Mouse (Mus musculus) cerebellum, postnatal 4 days (tissue): ENCODE results near the gene Naa50.

Source experiments
- DNase-seq, 2 experiments: peaks; one replicate each; pipeline ENCODE4 v3.0.0; 2022; ENCODE audit warnings: low spot score in 2 of 2, mixed read lengths in 1 of 2

Gene Naa50

DNA sequence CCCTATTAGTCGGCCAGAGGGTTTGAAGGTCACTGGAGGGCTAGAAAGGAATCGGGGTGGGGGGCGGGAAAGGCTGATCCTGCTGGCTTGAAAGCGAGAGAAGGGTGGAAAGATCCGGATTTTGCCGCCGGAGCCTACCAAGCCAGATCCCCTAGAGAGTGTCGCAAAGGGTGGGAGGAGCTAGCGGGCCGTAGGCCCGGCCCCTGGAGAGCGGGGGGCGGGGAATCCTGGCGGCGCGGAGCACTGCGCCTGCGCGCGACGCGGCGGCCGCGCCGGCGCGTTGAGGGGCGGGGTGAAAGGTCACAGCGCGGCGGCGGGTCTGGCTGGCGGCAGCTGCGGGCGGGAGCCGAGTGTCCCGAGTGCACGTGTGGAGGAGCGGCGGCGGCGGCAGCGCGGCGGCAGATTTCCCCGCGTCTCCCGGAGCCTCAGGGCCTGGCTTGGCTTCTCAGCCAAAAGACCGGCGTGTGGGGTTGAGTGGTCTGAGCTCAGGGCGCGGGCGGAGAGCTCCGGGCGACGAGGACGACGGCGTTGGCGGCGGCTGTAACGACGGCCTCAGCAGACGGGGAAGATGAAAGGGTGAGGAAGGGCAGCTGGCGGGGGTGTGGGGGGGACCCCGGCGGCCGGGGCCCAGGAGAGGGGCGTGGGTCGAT, at the start of gene Naa50, which contains the start of gene Atp6v1a:
Naa50 (plus strand) TSS at position 295 of the 650 bp plus-strand sequence.
Atp6v1a (minus strand) TSS at position 170 of the 650 bp plus-strand sequence.
- DNase-seq = peak; percentile 90 to 98

DNA sequence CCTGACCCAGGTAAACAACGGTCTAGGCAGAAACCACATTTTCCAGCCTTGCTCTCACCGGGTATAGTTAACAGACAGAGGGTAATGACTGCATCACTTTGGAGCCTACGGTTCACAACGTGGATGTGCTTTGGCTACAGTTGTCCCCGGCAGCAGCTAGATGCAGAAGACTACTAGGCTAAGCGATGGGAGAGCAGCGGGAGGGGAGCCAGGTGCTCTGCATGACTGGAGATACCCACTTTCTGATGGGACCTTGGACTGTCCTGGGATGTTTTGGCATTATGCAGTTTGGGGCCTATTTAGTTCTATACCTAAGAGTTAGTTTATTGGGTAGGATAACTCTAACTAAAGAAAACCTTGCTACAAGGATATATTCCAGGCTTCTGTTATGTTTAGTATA, 40.3 kb upstream of the Naa50 start:
- no peak for DNase-seq

DNA sequence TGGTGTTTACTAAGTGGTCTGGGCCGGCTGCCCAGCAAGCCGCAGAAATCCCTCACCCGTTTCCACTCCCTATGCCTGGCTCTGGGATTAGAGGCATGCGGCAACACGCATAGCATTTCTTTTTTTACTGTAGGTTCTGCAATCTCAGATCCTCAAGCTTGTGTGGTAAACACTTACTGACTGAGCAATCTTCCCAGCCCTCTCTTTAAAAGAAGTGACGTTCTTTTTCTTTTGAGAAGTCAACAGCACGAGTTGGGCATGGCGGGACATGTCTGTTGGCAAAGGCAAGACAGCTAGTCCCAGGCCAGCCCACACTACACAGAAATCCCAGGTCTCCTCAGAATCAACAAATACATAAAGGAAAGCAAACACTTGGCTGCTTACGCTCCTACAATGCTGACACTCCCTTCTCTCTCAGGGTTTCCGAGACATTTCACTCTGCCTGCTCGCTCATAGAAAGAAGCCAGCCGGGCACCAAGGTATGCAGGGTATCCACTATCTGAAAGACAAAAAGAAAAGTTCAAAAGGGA, 38.4 kb upstream of the Naa50 start:
- DNase-seq = no peak

DNA sequence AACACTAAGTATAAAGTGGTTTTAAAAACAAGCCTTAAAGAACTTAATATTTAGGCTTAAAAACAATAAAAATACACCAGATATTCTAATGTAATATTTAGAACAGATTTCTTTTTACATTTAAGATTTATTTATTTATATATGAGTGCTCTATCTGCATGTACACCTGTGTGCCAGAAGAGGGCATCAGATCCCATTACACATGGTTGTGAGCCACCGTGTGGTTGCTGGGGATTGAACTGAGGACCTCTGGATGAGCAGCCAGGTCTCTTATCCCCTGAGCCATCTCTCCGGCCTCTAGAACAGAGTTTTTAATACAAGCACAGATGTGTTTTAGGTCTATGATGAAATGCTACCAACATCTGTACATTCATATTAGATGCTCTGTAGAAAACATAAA, 36.7 kb upstream of the Naa50 start:
- no peak for DNase-seq

DNA sequence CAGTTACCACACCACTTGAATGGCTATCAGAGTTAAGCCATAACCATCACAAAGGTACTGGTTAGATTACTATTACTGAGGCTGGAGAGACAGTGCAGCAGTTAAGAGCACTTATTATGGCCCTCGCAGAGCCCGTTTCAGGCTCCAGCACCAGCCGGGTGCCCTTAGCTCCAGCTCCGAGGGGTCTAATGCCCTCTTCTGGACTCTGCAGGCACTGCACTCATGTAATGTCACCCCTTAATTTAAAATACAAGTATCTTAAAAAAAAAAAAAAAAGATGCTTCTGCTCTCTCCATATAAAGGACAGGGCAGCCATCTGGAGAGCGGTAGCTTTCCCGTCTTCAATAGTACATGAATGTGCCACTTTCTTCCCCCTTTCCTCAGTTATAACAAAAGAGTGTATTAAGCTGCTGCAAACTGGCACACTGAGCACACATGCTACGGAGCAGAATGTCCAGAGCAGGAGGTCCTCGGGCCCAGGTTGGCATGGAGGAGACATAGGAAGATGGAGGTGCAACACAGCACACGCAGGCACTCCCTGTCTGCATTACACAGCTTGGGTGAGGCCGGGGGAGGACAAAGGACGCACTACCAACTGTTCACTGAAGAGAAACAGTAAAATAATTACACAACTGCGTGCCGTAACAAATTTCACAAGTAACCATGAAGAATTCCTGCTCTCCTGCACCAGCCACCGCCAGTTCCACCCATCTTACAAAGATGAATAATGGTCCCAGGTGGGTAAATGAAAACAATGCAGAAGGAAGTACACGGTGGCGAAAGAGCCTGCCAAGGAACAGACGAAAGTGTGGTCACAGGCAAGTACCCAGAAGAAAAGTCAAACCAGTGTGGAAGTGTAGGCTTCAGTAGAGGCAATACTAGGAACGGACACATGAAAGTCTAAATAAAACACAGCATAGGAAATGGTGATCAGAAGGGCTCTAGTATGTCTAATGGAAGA, 35.5 kb upstream of the Naa50 start:
- no peak for DNase-seq

DNA sequence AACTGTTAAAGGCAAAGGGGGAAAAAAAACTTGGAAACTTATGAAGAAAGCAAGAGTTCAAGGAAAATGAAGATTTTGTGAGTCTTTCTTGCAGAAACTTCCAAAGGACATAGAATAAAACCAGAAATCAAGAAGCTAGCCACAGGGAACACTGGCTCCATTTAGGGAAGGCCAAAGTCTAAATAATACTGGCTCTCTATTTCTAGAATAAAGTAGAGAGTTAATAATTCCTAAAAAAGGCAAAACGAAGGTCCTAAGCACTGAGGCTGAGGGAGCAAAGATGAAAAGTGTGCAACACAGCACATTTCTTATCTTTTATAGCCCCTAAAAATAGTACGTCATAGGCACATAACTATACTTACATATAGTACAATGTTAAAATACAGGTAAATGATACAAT, 34.4 kb upstream of the Naa50 start:
- DNase-seq = no peak

DNA sequence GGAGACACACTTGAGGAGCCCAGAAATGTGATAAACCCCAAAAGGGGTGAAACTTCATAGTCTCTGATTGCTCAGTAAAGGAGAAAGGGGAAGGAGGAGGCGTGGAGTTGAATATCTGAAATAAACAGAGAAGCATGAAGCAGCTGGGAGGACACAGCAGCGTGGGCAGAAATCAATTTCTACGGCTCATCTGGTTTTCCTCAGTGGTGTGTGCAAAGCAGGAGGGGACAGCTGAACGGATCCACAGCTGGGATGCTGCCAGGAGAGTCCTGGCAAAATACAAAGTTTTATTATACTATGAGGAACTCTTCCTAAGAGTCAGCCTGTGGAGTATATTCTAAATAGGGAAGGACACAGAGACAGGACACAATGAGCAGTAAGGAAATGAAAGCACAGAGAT, 30.6 kb upstream of the Naa50 start:
- DNase-seq = no peak

DNA sequence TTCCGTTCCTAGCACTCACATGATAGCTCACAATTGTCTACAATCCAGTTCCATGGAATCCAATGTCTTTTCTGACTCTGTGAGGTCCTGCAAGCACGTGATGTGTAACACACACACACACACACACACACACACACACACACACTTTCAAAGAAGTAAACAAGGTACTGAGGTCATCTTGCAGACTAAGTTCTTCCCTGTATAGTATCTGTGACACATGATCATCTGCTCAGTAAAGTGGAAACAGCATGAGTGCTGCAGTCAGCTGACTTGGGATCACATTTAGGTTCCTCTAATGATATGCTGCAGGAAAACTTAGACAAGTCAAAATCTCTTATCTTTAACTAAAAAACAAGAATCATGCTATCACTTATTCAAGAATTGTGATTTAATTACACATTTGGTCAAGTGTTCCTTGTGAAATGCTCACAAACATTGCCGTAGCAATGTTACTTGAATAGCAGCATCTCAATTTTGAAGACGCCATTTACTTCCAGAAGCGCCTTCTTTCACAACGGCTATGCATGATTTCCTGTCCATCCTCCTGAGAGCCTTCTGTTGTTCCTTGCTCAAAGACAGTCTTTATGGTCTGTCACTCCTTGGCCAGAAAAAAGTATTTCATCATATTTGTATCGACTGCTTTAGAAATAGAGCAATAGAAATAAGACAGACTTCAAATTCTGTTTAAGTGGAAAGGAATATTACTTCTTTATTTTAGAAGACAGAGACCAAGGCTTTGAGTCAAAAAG, 19.7 kb upstream of the Naa50 start:
- DNase-seq = no peak

DNA sequence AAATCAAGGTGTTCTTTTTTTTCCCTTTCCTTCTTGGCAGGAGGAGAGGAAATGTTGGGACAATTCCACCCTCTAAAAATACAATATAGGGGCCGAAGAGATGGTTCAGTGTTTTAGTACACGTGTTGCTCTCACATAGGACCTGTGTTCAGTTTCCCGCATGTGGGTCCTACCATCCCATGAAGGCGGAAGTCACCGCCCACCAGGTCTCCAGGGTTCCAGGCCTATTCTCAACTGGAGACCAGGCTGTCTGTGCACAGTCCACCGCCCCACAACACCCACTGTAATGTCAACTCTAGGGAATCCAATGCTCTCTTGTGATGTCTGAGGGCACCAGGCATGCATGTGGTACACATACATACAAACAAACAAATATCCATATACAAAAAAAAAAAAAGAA, 17.5 kb upstream of the Naa50 start:
- no peak for DNase-seq

DNA sequence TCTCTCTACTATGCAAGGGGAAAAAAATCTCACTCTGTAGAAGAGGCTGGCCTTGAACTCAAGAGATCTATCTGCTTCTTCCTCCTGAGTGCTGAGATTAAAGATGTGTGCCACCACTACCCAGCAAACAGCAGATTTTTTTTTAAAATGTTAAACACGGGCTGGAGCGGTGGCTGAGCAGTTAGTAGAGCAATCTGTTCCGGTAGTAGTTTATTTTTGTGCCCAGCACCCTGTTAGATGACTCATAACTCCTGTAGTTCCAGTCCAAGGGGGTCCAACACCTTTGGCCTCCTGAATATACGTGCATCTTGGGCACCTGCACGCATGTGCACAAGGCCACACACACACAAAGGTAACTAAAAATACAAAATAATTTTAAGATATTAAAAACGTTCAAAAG, 17.1 kb upstream of the Naa50 start:
- no peak for DNase-seq

DNA sequence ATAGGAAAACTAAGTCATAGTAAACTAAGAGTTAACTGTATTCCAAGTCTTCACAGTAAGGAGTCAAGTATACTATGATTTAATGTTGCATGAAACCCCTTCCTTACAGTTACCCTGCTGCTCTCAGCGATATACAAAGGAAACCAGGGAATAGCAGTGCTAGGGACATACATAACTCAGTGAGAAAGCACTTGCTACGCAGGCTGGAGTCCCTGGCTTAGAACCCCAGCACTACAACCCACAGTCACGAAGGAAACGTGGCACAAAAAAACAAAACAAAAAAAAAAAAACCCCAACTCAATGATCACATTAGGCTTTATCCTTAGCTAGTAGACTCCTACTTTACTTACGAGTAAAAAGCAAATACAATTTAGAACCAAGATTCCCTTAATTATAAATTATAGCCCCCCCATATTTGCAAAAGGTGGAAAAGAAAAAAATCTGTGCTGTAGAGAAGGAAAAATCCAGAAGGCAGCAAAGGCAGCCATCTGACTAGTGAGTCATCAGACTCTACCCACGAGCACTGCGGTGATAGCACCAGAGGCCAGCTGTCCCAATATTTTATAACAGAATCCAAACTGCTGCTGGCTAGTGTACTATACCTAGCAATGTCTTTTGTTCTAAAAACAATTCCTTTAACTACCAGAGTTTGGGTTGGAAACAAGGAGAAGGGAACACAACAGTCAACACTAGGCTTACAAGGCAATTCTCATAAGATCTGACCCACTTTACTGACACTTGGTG, 16.5 kb upstream of the Naa50 start:
- no peak for DNase-seq

DNA sequence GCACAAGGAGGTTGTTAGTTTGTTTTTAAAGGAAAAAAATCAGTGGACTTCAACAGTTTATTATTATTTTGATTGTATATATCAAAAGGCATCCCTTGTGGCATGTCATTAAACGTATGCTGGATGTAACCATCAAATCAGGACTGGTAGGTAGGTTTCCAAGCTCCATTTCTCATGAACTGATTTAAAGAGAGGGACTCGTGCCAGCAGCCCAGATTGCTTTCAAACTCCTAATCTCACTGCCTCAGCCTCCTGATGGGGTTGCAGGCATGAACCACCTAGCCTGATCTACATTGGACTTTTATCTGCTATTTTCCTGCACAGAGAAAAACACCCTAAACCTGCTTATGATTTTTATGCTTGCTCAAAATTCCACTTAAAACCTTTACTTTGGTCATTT, 15.8 kb upstream of the Naa50 start:
- DNase-seq = no peak

DNA sequence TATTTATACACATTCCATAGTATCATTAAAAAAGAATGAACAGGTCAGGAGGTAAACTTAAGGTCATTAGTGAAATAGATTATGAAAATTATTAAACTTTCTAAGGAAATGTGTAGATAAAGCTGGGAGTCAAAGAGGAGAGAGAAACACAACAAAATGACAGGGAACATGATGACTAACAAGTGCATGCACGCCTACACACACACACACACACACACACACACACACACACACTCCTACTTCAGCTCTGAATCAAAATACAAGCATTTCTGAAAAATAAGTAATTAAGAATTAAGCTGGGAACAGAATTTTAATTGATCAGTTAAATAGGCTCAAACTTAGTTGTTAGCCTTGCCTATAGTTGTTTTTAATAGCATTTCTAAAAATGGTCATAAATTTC, 14.9 kb upstream of the Naa50 start:
- no peak for DNase-seq

DNA sequence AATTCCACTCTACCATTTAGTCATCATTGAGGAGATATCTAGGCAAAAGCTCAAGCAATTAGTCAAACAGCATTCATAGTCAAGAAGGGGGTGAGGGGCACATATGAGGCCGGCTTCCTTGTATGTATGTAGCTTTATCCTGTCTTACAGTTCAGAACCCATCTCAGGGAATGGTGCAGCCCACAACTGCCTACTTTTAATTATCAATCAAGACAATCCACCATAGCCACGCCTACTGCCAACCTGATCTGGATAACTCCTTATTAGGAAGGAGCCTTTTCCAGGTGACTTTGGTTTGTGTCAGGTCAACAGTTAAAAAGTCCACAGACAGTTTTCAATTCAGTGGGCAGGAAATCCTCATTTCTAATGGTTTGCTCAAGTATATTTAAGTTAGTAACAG, 14.2 kb upstream of the Naa50 start:
- DNase-seq = no peak

DNA sequence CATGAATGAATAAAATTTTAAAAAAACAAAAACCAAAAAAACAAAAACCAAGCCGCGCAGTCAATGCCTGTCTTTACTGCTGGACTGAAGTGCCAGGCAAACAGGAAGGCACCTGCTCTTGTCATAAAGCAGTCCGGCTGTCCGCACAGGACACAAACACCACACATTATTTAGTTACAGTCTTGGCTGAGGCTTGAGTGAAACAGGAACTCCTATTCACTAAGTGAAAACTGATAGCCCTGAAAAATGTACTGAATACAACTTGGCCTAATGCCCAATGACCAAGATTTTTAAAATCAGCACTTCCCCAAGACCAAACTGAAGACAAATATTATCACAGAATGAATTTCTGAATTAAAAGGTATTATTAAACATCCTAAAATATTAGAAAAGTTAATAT, 13.2 kb upstream of the Naa50 start:
- no peak for DNase-seq

DNA sequence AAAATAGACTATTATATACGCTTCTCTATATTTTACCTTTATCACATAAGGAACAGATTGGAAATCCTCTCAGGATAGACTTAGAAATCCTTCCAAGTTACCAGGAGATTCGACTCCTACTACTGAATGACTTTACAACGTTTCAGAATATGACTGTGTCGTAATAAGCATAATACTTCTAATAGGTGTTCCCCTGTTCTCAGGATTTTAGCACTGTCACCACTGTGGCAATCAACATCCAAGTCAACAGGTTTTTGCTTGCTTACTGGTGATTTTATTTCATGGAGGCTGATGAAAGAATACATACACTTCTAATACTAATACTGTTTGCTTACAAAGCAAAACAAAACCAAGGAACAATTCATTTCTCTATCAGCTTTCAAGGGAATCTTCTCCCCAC, 7.3 kb upstream of the Naa50 start:
- no peak for DNase-seq

DNA sequence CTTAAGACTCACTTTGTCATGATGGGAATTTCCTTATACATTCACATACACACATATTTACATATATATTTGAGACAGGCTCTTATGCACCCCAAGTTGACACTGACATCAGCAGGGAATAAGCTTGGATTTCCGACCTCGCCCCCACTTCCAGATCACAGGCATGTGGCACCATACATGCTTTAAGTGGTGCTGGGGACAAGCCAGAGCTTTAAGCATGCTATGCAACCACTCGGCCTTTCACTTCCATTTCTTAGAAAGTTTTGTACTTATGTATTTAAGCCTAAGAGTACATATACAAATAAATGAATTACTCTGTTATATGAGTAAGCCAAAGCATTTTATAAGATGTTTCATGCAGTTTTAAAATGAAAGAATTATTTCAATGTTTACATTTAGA, 6.4 kb upstream of the Naa50 start:
- no peak for DNase-seq

DNA sequence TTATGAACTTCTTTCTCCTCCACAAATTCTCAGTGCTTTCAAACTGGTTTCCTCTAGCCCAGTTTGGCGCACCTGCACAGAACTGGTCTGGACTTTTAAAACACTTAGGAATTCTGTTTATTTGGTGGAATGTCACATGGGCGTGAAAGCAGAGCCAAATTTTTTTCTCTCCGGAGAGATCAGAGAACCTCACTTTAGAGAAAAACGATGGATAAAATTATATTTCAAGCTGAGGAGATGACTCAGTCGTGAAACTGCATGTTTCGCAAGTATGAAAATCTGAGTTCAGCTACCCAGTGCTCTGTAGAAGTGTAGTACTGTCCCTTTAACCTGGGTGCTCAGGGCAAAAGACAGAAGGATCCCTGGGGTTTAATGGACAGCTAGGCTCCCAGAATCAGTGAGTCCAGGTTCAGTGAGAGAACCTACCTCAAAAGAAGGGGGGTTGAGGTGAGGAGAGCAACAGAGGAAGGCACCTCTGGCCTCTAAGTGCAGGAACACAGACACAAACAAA, 3.1 kb upstream of the Naa50 start:
- DNase-seq = no peak

DNA sequence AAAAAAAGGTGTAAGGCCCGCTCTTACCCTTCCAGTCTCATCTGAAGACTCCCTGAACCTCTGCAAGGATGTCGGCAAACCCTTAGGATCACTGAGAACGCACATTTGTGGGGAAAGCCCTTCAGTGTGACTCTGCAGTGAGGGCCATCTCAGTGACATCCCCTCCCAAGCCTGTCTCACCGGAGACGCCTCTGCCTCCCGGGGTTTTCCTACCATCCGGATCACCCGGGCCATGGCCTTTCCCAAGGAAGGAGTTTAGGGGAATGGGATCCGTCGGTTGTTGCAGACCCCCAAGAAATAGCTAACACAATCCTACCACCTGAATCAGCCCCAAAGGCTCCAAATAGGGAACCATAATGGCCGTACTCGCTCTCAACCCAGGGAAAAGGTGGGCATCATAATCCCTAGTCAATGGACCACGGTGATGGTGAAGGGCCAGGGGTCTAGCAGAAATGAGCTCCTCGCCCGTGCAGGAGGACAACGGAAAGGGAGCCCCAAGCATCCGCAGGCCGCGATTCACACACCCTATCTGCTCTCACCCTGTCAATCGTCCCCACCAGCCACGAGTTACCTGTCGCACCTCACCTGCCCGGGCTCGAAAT, 1.2 kb upstream of the Naa50 start:
- no peak for DNase-seq

DNA sequence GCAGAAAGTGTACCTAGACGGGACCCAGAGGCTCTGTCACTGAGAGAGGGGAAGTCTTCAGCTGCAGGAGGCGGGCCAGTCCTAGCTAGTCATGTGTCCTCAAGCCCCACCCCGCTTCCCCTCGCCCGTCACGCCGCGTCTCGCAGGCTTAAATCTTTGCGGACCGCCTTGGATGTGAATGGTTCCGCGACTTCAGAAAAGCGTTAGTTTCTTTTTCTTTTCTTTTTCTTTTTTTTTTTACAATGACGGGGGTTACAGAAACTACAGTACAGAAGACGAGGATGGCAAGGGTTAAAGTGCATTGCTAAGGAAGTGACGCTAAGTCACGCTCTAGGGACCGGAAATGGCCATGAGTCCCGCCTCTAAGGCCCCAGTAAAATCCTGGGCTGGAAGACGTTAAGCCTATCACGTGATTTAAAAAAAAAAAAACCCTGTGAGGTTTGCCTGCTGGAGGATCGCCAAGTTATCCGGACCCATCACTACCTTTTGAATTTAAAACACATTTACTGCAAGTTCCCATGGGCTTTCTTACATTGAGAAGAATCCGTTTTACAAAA, 573 bp upstream of the Naa50 start:
- DNase-seq = peak; percentile 55 to 75
